Comparison of ENCODE assay signal across 8 mouse cellular contexts in genomic region chr8:71486136-71486529, GRCm38 (mm10). TPM values are rescaled to one million over a fixed set of nuclear protein-coding genes. Genes with fewer than 3 reads are reported as not detected.
DNase-seq lines count a peak whose midpoint lies in the region; ATAC-seq lines count a peak whose summit lies in the region.

No protein-coding gene starts in this region.

- H3K9ac ChIP-seq in heart, embryonic 15.5 days, result no peak overlapping the region
- no peak overlapping the region; the same call in 1 of the 2 replicates for H3K9ac ChIP-seq in hindbrain, embryonic 11.5 days (ENCODE audit: low read depth, low read length)

- intact Hi-C loops in heart, postnatal 10 days (cut with DNase I), result loop anchor here (5.0 kb wide), 1 partner anchor 36 kb away; no protein-coding TSS in a partner anchor
- intact Hi-C loops in left cerebral cortex, postnatal 10 days (cut with DNase I), result no loop called here

- DNase-seq in heart, postnatal 10 days, result no peak
- DNase-seq in ES-CJ7 (ENCODE audit: low read depth, low spot score), result peak; percentile 69
- no peak for DNase-seq in hindbrain, embryonic 11.5 days (ENCODE audit: low spot score)
- DNase-seq in midbrain, embryonic 10.5 days (ENCODE audit: low spot score), result no peak
- DNase-seq in Muller cell, postnatal 12 days (ENCODE audit: inconsistent ontology term), result no peak
- no peak for DNase-seq in left cerebral cortex, postnatal 10 days (ENCODE audit: extremely low spot score in 1 of 2, low spot score in 2 of 2)

- WGBS in heart, embryonic 15.5 days, result 22% methylated on average over 7 of the region's 7 CpGs
- WGBS in hindbrain, embryonic 11.5 days, result 33% methylated on average over 7 of the region's 7 CpGs
- 27% methylated on average over 7 of the region's 7 CpGs for WGBS in midbrain, embryonic 10.5 days

- ATAC-seq in heart, embryonic 15.5 days (replicated peaks; ENCODE audit: insufficient number of reproducible peaks, insufficient read depth, low FRiP score, low read depth), result no peak
- ATAC-seq in hindbrain, embryonic 11.5 days (ENCODE audit: low FRiP score), result no peak
- no peak for ATAC-seq in cerebellum, adult (ENCODE audit: insufficient number of reproducible peaks, low FRiP score, low TSS enrichment)

- peak overlapping the region; percentile 96 for H3K4me2 ChIP-seq in heart, embryonic 15.5 days
- H3K4me2 ChIP-seq in hindbrain, embryonic 11.5 days (replicated peaks; ENCODE audit: low read depth, low read length), result no peak overlapping the region

- H3K9me3 ChIP-seq in heart, embryonic 15.5 days (replicated peaks), result no peaks in the 10 kb centered on the region
- H3K9me3 ChIP-seq in hindbrain, embryonic 11.5 days (ENCODE audit: control insufficient read depth, low read length), result no peaks in the 10 kb centered on the region
- no peaks in the 10 kb centered on the region for H3K9me3 ChIP-seq in midbrain, embryonic 10.5 days (replicated peaks)

- H3K27ac ChIP-seq in heart, embryonic 15.5 days, result no peak overlapping the region
- peak overlapping the region; percentile 24; the same call in 1 of the 2 replicates for H3K27ac ChIP-seq in hindbrain, embryonic 11.5 days (ENCODE audit: low read depth, low read length)
- peak overlapping the region; percentile 99 for H3K27ac ChIP-seq in midbrain, embryonic 10.5 days (replicated peaks)

- peak overlapping the region; percentile 83 for H3K4me3 ChIP-seq in heart, embryonic 15.5 days
- H3K4me3 ChIP-seq in hindbrain, embryonic 11.5 days (ENCODE audit: low read depth, low read length), result peak overlapping the region; percentile 91
- H3K4me3 ChIP-seq in midbrain, embryonic 10.5 days, result peak overlapping the region; percentile 95

- peaks cover 12% of the 10 kb centered on the region; the same call in 1 of the 2 replicates for H3K27me3 ChIP-seq in heart, embryonic 15.5 days
- peaks cover 2% of the 10 kb centered on the region; the same call in 1 of the 2 replicates for H3K27me3 ChIP-seq in hindbrain, embryonic 11.5 days (ENCODE audit: control insufficient read depth, insufficient read depth, low read length)
- peaks cover 13% of the 10 kb centered on the region for H3K27me3 ChIP-seq in midbrain, embryonic 10.5 days (ENCODE audit: low read depth, poor library complexity, severe bottlenecking)

- H3K4me1 ChIP-seq in heart, embryonic 15.5 days (replicated peaks), result peaks cover 33% of the 10 kb centered on the region
- H3K4me1 ChIP-seq in hindbrain, embryonic 11.5 days (replicated peaks; ENCODE audit: control insufficient read depth, insufficient read depth, low read length), result peaks cover 11% of the 10 kb centered on the region
- H3K4me1 ChIP-seq in midbrain, embryonic 10.5 days, result peaks cover 54% of the 10 kb centered on the region

- H3K36me3 ChIP-seq in heart, embryonic 15.5 days, result peaks cover 2% of the 10 kb centered on the region; the same call in 1 of the 2 replicates
- H3K36me3 ChIP-seq in hindbrain, embryonic 11.5 days (ENCODE audit: control insufficient read depth, insufficient read depth, low read length), result peaks cover 7% of the 10 kb centered on the region; the same call in 1 of the 2 replicates
- peaks cover 51% of the 10 kb centered on the region for H3K36me3 ChIP-seq in midbrain, embryonic 10.5 days

RNA-seq across cellular contexts. Expression of gene Ano8, which starts 0.4 kb away (rescaled TPM):
- polyA plus RNA-seq in heart, embryonic 15.5 days (2015; fragmentation: Nextera tagmentation; extraction: Ambion mirVana), result 0.81 and 1.9 TPM in 2 replicates
- 10 to 100 TPM; 14.6 to 15.3 TPM for total RNA-seq in heart, postnatal 10 days (2021)
- polyA plus RNA-seq in hindbrain, embryonic 11.5 days (2014; fragmentation: Nextera tagmentation; extraction: Ambion mirVana), result 5.1 and 5.8 TPM in 2 replicates
- polyA plus RNA-seq in midbrain, embryonic 10.5 days (2016; fragmentation: Nextera tagmentation; extraction: Ambion mirVana), result 3.0 and 3.4 TPM in 2 replicates
- 10 to 100 TPM; 67.7 to 71.5 TPM for total RNA-seq in left cerebral cortex, postnatal 10 days (2021)

RNA-seq across cellular contexts. Expression of gene Gtpbp3, which starts 1.8 kb away (rescaled TPM):
- polyA plus RNA-seq in heart, embryonic 15.5 days (2015; fragmentation: Nextera tagmentation; extraction: Ambion mirVana), result 10.5 and 11.8 TPM in 2 replicates
- total RNA-seq in heart, postnatal 10 days (2021), result 10 to 100 TPM; 19.7 to 22.1 TPM
- polyA plus RNA-seq in hindbrain, embryonic 11.5 days (2014; fragmentation: Nextera tagmentation; extraction: Ambion mirVana), result 3.7 and 3.8 TPM in 2 replicates
- polyA plus RNA-seq in midbrain, embryonic 10.5 days (2016; fragmentation: Nextera tagmentation; extraction: Ambion mirVana), result 20.0 and 21.8 TPM in 2 replicates
- 10 to 100 TPM; 29.0 to 29.2 TPM for total RNA-seq in left cerebral cortex, postnatal 10 days (2021)

RNA-seq across cellular contexts. Expression of gene Dda1, which starts 17.1 kb away (rescaled TPM):
- 68.4 and 84.1 TPM in 2 replicates for polyA plus RNA-seq in heart, embryonic 15.5 days (2015; fragmentation: Nextera tagmentation; extraction: Ambion mirVana)
- total RNA-seq in heart, postnatal 10 days (2021), result 10 to 100 TPM; 37.8 to 39.1 TPM
- polyA plus RNA-seq in hindbrain, embryonic 11.5 days (2014; fragmentation: Nextera tagmentation; extraction: Ambion mirVana), result 143 and 155 TPM in 2 replicates
- polyA plus RNA-seq in midbrain, embryonic 10.5 days (2016; fragmentation: Nextera tagmentation; extraction: Ambion mirVana), result 131 and 141 TPM in 2 replicates
- 100 to 1,000 TPM; 120 to 127 TPM for total RNA-seq in left cerebral cortex, postnatal 10 days (2021)

RNA-seq across cellular contexts. Expression of gene Mrpl34, which starts 21.4 kb away (rescaled TPM):
- polyA plus RNA-seq in heart, embryonic 15.5 days (2015; fragmentation: Nextera tagmentation; extraction: Ambion mirVana), result 149 and 188 TPM in 2 replicates
- total RNA-seq in heart, postnatal 10 days (2021), result 100 to 1,000 TPM; 103 to 116 TPM
- polyA plus RNA-seq in hindbrain, embryonic 11.5 days (2014; fragmentation: Nextera tagmentation; extraction: Ambion mirVana), result 231 and 239 TPM in 2 replicates
- 230 and 238 TPM in 2 replicates for polyA plus RNA-seq in midbrain, embryonic 10.5 days (2016; fragmentation: Nextera tagmentation; extraction: Ambion mirVana)
- total RNA-seq in left cerebral cortex, postnatal 10 days (2021), result 10 to 100 TPM; 67.1 to 72.5 TPM

RNA-seq across cellular contexts. Expression of gene Abhd8, which starts 22.7 kb away (rescaled TPM):
- 34.6 and 45.0 TPM in 2 replicates for polyA plus RNA-seq in heart, embryonic 15.5 days (2015; fragmentation: Nextera tagmentation; extraction: Ambion mirVana)
- total RNA-seq in heart, postnatal 10 days (2021), result 10 to 100 TPM; 31.7 to 34.6 TPM
- 38.5 and 40.0 TPM in 2 replicates for polyA plus RNA-seq in hindbrain, embryonic 11.5 days (2014; fragmentation: Nextera tagmentation; extraction: Ambion mirVana)
- polyA plus RNA-seq in midbrain, embryonic 10.5 days (2016; fragmentation: Nextera tagmentation; extraction: Ambion mirVana), result 75.0 and 78.3 TPM in 2 replicates
- total RNA-seq in left cerebral cortex, postnatal 10 days (2021), result 100 to 1,000 TPM; 171 to 183 TPM
